Mouse (Mus musculus): Measurements from ENCODE around the gene Dph3.

Gene Dph3

DNA sequence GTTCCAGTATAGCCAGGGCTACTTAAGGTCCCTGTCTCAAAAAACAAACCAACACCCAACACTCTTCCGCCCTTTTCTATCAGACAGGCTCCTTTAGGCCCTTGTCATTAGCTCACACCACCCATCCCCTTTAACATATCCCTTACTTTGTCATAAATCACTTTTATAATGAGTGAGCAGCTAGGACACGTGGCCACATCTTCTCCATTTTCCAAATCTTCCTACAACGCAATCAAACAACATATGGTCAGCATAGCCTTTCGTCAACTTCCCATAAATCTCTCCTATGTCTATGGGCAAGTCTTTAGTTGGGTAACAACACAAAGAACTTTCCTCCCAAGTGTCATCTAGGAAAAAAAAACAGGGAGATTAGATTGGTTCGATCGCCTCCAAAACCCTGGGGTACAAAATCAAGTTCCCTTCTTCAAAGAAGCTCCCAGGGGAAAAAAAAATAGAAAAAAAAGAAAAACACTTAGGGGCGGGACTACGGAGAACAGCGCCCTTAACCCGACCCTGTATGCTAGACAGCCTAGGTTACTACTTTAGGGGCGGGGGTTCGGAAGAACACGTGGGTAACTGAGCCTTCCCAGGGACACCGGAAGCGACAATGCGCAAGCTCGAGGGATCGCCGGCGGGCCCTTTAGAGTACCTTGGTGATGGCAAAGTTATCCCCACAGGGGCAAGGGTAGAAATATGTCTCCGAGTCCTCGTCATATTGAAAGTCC is 606 bp downstream of the Dph3 start, which contains the start of gene Oxnad1:
Gene Oxnad1 (plus strand): TSS at position 614 of the 725 bp plus-strand sequence.
- DNase-seq (ENCODE audit: inconsistent ontology term): no peak

DNA sequence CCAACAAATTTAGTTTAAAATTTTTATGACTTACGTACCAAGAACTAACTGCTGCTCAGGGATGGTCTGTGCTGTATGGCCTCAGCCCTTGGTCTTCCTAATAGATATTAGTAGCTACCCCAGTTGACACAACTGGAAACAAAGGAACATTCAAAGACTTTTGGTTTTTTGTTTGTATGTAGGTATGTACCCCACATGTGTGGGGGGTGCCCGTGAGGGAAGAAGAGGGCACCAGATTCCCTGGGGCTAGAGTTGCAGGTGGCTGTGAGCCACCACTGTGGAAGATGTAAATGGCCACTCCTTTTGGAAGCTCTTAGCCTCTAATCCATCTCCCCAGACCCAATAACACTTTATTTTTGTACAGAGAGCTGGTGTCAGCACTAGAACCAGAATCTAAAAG is 2.1 kb downstream of the Dph3 start:
- no peak for DNase-seq (ENCODE audit: inconsistent ontology term)

DNA sequence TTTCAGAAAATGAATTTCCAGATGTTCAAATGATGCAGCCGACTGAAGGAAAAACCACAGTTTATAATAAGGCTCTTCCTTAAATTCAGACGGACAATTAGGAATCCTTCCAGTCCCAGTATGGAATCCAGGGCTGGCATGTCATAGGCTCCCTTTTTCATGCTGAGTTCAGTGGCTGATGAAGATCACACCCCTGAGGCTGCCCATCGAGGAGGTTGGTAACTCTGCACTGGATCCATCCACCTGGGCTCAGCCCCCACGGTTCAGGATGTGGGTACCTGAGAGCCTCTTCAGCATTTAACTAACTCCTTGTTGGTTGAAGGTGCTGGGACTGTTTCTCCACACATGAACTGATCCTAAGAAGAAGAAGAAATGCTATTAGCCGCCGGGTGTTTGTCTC is 2.6 kb downstream of the Dph3 start:
- DNase-seq (ENCODE audit: inconsistent ontology term): no peak

DNA sequence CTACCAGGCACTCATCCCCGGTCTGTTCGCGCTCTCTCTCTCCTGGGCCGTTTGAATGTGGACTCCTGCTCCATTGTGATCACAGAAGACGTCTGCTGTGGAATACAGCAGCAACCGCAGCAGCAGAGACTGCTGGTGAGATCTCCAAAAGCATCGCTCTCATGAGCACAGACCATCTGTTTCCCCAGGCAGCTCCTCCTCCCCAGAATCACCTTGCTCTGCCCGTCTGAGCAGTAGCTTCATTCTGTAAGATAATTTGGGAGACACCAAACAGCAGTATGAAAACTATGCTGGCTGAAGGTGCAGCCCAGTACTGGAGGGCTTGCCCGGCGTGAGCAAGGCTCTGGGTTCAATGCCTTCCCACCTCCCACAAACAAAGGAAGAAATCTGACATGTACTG is 4.5 kb downstream of the Dph3 start:
- DNase-seq (ENCODE audit: inconsistent ontology term): no peak

DNA sequence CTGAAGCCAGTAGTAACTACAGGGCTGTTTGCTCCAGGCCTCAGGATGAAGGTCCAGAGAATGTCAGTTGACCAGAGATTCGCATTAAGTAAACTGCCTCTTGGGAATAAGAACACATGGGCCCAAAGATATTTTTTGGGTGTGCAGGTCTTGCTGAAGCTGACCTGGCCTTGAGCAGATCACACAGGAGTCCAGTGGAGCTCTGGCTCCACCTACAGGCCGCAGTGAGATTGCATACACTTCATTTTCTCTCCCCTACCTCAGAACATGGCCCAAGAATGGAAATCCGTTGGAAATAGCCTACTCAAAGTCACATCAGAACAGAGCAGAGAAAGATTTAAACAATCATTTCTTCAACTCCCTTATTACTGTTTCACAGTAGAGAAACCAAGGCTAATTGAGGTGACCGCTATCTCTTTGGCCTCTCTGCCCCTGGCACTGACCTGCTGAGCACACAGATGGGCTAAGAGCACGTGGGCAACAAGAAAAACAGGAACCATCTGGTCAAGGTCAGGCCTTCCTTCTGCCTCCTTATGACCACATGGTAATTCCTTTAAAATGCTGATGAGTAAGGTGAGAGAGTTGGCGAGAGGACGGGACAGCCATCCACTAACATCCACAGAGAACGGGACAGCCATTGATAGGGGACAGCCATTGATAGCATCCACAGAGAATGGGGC is 8.5 kb downstream of the Dph3 start:
- DNase-seq (ENCODE audit: inconsistent ontology term): peak; percentile 53

DNA sequence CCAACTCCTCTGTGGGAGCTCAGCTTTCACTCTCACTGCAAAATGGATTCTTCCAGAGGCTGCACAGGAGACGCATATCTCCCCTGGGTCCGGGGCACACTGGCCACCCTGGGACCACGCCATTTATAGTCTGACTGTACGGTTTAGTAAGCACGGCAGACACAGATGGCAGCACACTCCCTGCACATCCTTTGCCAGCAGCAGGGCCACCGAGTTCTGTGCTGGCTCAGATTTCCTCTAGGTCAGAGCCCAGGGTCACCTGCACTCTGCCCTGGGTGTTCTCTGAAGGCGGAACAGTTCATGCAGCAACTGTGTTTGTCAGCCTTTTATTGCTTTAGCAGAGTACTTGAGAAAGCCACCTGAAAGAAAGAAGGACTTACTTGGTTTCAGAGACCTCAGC is 11.6 kb downstream of the Dph3 start:
- no peak for DNase-seq (ENCODE audit: inconsistent ontology term)

DNA sequence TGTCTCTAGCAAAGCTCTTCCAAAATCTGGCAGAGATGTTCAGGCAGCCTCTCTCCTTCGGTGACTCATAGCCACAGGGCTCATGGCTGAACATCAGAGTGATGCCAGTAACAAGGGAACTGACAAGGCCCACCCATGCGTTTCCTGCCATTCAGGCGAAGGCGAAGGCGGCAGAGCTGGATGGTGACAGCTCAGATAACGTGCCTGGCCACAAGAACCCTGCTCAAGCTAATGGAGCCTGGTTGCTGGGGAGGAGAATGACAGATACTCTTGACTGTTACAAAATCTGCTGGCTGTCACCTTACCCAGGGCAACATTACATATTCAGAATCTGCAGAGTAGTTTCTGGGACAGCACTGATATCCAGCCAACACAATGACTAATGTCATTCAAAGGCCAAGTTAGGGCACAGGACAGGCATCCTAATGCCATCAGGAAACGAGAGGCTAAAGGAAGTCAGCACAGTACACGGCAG is 12.3 kb downstream of the Dph3 start:
- DNase-seq (ENCODE audit: inconsistent ontology term): peak; percentile 90

DNA sequence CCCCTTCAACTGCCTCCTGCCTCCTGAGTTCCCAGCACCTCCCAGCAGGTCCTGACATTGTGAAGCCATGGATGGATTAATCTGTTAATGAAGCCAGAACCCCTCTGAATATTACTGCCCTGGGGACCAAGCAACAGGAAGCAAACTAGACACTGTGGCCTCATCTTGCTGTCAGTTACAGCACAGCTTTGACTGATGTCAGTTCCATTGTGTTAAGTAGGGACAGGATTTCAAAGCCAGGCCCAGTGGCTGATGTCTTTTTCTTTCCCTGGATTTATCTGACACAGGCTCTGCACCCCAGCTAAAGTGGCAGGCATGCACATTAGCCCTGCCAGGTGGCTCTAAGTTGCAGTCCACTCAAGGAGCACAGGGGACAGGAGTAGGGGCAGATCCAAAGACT is 12.7 kb downstream of the Dph3 start:
- DNase-seq (ENCODE audit: inconsistent ontology term): no peak

DNA sequence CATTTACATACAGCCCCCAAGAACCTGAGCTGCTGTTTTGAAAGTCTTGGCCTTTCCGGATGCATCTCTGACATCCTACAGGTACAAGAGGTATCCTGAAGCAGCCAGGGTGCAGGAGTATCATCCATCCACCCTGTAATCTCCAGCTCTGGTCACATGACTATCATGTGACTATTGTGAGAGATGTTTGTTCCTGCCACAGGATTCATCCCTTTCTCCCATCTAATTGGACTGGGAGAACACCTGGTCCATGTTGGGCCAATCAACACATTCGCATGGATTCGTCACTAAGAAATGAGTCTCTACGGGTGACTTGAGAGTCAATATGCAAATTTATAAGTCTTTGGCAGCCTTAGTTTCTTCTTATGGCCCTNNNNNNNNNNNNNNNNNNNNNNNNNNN is 24.1 kb downstream of the Dph3 start:
- DNase-seq (ENCODE audit: inconsistent ontology term): no peak

DNA sequence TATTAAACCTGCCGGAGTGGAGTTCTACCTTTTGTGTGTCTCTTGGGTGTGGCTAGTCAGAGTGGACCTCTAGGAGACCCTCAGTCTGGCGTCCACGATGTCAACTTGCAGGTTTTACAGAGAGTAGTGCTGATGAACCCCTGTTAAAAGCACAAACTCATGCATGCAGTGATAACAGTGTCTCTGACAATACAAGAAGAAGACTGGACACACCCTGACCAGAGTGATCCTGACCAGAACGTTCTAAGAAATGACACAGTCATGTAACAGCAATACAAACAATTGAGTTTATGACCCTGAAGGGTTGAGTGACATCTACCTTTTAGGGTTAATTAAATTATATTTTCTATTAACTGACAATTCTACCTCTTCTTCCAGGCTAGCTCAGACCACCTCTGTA is 27.9 kb downstream of the Dph3 start:
- no peak for DNase-seq (ENCODE audit: inconsistent ontology term)

DNA sequence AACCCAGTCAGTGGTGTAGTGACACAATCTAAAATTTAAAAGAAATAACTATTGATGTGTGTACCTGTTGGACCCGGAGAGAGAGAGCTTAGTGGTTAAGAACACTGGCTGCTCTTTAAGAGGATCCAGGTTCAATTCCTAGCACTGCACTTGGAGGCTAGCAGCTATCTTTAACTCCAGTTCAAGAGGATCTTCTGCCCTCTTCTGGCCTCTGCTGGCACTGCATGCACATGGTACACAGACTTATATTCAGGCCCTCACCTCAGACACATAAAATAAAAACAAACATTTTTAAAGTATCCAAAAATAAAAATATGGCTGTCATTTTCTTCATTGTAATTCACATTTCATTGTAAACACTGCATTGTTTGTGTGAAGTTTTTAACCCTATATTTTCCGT is 28.9 kb downstream of the Dph3 start:
- no peak for DNase-seq (ENCODE audit: inconsistent ontology term)

DNA sequence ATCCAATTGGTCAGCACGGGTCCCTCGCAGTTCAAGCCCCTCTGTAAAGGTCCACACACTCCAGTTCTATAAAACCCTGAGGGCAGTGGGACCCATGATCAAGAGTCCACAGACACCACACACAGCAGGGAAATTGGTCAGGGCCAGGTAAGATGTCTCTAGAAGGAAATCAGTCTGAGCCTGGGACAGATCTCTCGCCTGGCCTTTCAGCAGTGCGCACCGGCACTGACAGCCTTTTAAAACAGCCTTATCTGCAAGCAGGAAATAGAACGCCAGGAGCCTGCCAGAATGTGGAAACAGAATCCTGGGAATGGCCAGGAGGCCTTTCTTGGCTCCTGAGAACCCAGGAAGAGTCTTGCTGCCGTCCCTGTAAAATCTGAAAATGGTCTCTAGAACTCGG is 29.7 kb downstream of the Dph3 start:
- DNase-seq (ENCODE audit: inconsistent ontology term): no peak

DNA sequence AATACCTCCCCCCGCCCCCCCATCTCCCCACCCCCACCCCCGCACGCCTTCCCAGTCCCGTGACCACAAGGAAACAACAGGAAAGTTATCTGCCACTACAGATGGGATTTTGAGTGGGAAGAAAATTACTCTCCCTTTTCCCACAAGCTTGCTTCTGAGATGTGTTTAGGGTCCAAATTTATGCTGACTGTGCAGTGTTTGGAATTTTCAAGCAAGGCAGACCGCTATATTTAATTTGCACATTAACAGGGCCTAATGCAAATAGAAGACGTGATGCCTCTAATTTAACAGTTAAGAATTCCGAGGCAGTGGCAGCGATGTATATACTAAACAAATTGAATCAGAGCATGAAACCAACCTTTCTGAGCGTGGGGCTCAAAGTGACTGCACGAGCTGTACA is 30.7 kb downstream of the Dph3 start:
- no peak for DNase-seq (ENCODE audit: inconsistent ontology term)

DNA sequence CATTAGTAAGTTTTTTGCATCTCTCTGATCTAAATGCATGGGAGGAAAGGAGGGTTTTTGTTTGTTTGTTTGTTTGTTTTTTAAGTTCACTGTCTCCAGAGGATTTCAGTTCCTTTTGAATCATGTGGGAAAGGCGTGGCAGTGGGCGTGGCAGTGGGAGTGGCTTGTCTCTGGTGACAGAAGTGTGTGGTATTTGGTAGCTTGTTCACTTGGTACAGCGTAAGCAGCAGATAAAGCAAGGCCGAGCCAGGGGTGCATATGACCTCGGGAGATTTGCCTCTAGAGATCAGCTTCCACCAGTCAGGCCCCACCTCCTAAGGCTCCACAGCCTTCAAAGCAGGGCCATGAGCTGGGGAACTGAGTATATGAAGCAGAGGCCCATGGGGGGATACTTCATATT is 31.6 kb downstream of the Dph3 start:
- DNase-seq (ENCODE audit: inconsistent ontology term): no peak

DNA sequence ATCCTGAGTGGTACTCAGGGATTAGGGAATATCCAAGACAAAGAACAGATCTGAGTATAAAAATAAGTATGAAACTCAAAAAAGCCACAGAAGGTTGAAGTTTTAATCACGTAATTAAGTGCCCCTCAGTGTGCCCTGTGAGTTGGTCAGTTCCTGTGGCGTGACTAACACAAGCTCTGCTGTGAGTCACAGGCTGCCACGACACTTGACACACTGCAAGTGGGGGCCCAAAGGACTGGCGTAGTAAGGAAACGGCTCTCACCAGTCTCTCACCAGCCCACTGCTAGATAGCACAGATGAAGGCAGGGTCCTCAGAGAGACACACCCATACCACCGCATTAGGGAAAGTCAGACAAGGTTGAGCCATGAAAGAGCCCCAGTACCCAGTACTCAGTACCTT is 35.4 kb downstream of the Dph3 start:
- DNase-seq (ENCODE audit: inconsistent ontology term): no peak

DNA sequence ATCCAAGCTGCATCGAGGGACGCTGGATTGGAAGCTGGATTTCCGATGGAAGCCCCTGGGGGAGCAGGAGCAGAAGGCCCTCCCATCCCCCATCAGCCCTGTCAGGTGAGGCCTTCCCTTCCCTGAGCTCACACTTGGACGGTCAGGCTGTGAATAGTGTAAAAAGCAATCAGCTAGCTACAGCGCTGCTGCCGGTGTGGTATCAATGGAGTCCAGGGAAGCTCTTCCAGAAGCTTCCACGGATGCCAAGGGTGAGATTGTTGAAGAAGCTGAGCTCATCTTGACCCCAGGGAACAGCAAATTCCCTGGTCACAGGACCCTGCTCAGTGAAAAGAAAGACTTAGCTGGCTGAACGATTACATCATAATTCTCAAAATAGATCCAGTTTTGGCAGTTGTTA is 39.2 kb downstream of the Dph3 start:
- DNase-seq (ENCODE audit: inconsistent ontology term): peak; percentile 37

DNA sequence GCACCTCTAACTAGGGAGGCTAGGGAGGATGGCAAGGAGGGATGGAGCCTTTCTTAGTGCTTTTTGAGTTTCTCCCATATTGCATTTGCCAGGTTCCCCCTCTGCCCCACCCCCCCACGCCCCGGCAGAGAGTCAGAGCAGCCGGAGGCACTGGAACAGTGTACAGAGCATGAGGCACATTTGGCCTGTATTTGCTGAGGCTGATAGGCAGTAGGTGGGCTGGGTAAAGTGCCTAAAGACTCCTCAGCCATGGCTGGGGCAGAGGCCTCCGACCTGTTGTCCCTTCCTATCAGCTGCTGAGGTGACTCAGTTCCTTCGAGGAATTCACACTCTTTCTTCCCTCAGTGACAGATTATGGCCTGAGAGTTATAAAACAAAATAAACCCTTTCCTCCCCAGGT is 43.4 kb downstream of the Dph3 start:
- DNase-seq (ENCODE audit: inconsistent ontology term): no peak

DNA sequence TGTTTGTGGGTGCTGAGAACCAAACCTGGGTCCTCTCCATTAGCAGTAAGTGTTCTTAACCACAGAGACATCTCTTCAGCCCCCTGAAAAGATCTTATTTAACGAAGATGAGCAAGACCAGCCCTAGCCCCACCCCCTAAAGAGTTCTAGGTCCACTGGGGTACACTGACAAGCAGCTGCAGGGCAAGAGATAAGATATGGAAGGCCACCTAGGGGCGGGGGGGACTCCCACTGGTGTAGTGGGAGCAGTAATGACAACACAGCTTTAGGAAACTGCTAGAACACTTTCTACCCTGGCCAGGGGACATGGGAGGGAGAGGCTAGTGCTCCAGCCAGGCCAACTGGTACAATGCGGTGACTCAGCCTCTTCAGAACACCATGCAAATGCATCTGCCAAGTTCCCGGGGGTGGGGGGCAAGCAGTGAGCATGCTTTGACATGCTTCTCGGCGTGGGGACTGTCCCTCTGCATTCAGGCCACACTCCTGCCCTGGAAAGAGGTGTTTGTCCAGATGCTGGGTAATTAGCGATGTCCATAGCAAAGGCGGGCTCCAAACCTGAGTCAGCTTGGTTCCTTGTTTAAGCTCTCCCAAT is 47.8 kb downstream of the Dph3 start:
- peak; percentile 77 for DNase-seq (ENCODE audit: inconsistent ontology term)

DNA sequence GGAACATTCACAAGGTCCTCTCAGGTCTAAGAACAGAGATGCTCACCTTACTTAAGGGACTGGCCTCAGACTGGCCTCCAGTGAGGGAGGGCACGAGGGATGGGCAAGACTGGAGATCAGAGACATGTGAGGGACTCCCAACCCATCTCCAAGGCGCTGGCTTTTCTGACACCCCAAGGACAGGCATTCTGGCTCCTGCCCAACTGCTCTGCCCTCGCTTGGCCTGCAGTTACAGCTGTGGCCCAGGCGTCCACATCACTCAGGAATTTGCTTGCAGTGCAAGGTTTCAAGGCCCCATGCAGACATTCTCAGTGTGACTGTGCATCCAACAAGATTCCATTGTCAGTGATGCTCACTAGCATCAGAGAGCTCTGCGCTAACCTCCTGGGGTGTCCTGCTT is 49.0 kb downstream of the Dph3 start:
- DNase-seq (ENCODE audit: inconsistent ontology term): no peak

DNA sequence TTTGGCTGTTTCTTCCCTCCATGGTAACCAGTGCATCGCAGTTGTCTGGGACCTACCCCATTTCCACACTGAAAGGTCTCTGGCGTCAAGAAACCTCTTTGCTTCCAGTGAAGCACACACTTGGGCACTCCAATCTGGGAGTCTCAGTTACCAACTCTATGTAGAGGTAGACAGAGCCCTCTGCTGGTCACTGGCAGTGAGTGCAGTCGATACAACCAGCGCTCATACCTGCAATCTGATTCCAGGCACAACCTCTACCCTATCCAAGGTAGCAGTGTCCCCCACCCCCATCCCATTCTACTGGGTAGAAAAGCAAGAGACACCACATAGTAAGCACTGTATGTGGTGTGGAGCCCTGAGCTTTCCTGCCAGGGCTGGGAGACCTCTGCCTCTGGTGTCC is 53.0 kb downstream of the Dph3 start:
- peak; percentile 63 for DNase-seq (ENCODE audit: inconsistent ontology term)

All from Muller cell, postnatal 12 days (primary cell).